Mouse (Mus musculus) spleen, adult 2 months (tissue): ENCODE measurements around the gene Taf1.

Experiments used
- CTCF ChIP-seq: fragments of 200-500 bp; IDR thresholded peaks from 2 replicates; pipeline ENCODE4 v1.5.1; 2011; ENCODE audit warnings: mild to moderate bottlenecking, inconsistent platforms; ENCODE audit not compliant: insufficient read depth, insufficient read length, insufficient replicate concordance; ENCODE audit errors: extremely low read depth
- POLR2A ChIP-seq: fragments of 200-500 bp; IDR thresholded peaks from 2 replicates; pipeline ENCODE4 v1.6.1; 2011; ENCODE audit warnings: low read depth, low read length, inconsistent platforms

DNA sequence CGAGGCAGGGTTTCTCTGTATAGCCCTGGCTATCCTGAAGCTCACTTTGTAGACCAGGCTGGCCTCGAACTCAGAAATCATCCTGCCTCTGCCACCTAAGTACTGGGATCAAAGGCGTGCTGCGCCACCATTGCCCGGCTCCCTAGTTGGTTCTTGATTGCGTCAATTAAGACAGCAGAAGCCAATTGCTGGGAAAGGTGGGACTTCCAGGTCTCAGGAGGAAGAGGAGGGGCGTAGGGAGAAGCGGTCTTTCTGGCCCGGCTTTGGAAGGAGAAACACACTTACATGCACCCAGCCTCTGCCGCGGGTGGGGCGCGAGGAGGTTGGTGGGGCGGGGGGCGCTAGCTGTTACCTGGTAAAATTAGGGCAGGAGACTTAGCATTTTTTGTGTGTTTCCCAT is 10.5 kb upstream of the Taf1 start:
- TF ChIP-seq POLR2A, result no peak
- TF ChIP-seq CTCF, result no peak
